Comparison of ENCODE assay signal across 9 mouse cellular contexts in the genomic region with DNA sequence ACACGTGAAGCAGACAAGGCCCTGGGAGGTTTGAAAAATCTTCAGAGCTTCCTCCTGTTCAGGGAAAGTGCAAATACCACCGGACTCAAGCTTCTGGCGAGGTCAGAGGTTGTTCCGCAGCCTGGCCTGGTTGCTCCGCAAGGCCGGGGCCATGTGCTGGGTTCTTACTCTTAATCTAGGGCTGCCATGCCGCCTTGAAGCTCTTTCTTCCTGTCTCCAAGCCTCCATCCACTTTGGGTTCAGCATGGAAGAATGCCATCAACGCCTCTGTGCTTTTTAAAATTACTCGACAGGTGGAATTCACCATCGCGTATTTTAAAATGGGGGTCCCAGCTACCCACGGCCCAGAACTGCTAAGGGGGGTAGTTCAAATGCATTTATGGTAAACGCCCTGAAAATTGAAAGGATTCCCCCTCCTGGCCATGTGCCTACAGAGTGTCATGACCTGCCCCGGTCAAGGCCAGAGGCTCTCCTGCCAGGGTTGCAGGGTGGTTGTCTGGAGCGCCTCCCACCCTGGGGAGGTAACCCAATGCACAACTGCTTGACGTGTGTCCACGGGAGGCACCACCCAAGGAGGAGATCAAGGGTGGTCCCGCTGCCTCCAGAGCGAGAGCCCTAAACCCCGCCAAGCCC. TPM values are rescaled to one million over a fixed set of nuclear protein-coding genes. Genes with fewer than 3 reads are reported as not detected.
DNase-seq lines count a peak whose midpoint lies in the region; ATAC-seq lines count a peak whose summit lies in the region.
"Had no signal": no experiment of that assay in that cellular context is flagged by ENCODE, and none has a peak within 500 bp of the region (broad histone marks: within the 10 kb centered on the region; RNA-seq: fewer than 3 reads in every experiment).

No protein-coding gene starts in this region.

- no peak overlapping the region; the same call in 1 of the 2 replicates for H3K9ac ChIP-seq in embryonic facial prominence, embryonic 15.5 days

- no peak; the same call in 1 of the 2 replicates for ATAC-seq in embryonic facial prominence, embryonic 15.5 days (ENCODE audit: insufficient number of reproducible peaks, low FRiP score, low TSS enrichment, low read depth)
- ATAC-seq in megakaryocyte progenitor cell, adult 5-6 weeks (replicated peaks; ENCODE audit: poor library complexity), result peak; percentile 53

- H3K27ac ChIP-seq in embryonic facial prominence, embryonic 15.5 days (replicated peaks), result peak overlapping the region; percentile 53; the same call in 1 of the 2 replicates

- peaks cover 31% of the 10 kb centered on the region for H3K4me1 ChIP-seq in embryonic facial prominence, embryonic 15.5 days

- H3K9me3 ChIP-seq in embryonic facial prominence, embryonic 15.5 days (replicated peaks), result no peaks in the 10 kb centered on the region

- DNase-seq in cerebellum, postnatal 25 days, result peak; percentile 46 to 49
- DNase-seq in cerebellum, adult 9-10 months, result no peak
- DNase-seq in CD4-positive, CD25-positive, alpha-beta regulatory T cell, adult 2 months (ENCODE audit: low read depth, low spot score), result peak; percentile 29
- DNase-seq in kidney, adult 18-20 months, result peak; percentile 52
- DNase-seq in urinary bladder, postnatal 36 days (ENCODE audit: low spot score in 2 of 2), result no peak
- no peak for DNase-seq in right cerebral cortex, adult 18-20 months

- peak overlapping the region; percentile 83 for H3K4me2 ChIP-seq in embryonic facial prominence, embryonic 15.5 days (replicated peaks)

- WGBS in embryonic facial prominence, embryonic 15.5 days, result under 1% methylated on average over 19 of the region's 20 CpGs

- peak overlapping the region; percentile 81 for H3K4me3 ChIP-seq in embryonic facial prominence, embryonic 15.5 days (replicated peaks)

- H3K36me3 ChIP-seq in embryonic facial prominence, embryonic 15.5 days, result peaks cover 13% of the 10 kb centered on the region; the same call in 1 of the 2 replicates

- no peaks in the 10 kb centered on the region for H3K27me3 ChIP-seq in embryonic facial prominence, embryonic 15.5 days

RNA-seq across cellular contexts. Expression of a gene that starts 0.5 kb away (rescaled TPM):
- polyA plus RNA-seq in embryonic facial prominence, embryonic 15.5 days (2015; fragmentation: Nextera tagmentation; extraction: Ambion mirVana), result 4.5 and 5.7 TPM in 2 replicates
- 15.9 and 17.4 TPM in 2 replicates for total RNA-seq in megakaryocyte progenitor cell, adult 5-6 weeks (2015)
- 9.8 and 11.0 TPM in 2 replicates for total RNA-seq in megakaryocyte progenitor cell, adult 5-6 weeks (2017)

RNA-seq across cellular contexts. Expression of a gene that starts 56.7 kb away (rescaled TPM):
- polyA plus RNA-seq in embryonic facial prominence, embryonic 15.5 days (2015; fragmentation: Nextera tagmentation; extraction: Ambion mirVana), result 0.24 TPM in 1 of 2 replicates, not detected in the other
- not detected in 2 replicates for total RNA-seq in megakaryocyte progenitor cell, adult 5-6 weeks (2015)
- total RNA-seq in megakaryocyte progenitor cell, adult 5-6 weeks (2017), result not detected in 2 replicates
- total RNA-seq: left cerebral cortex, postnatal 25 days had no signal

Comparison
In these comparisons a context has a peak if more than half of its experiments do, and no peak if none do; other contexts are left out.
1. DNase-seq: peak in cerebellum, postnatal 25 days (2 of 2), CD4-positive, CD25-positive, alpha-beta regulatory T cell, adult 2 months (single experiment) and kidney, adult 18-20 months (single experiment); none in cerebellum, adult 9-10 months (single experiment), urinary bladder, postnatal 36 days (0 of 2) and right cerebral cortex, adult 18-20 months (single experiment).